Mouse (Mus musculus) left cerebral cortex, postnatal 10 days (tissue): ENCODE measurements around the gene Myo1d. TPM values are rescaled to one million over a fixed set of nuclear protein-coding genes. Genes with fewer than 3 reads are reported as not detected.

ENCODE experiments used
- DNase-seq, 2 experiments: peaks; one replicate each; pipeline ENCODE4 v3.0.0; 2021 to 2022; ENCODE audit warnings: low spot score in 2 of 2, mixed read lengths in 1 of 2; ENCODE audit errors: extremely low spot score in 1 of 2
- intact Hi-C: fragments of 180-260 bp; cut with DNase I; formaldehyde crosslinking; loops from one replicate; pipeline ENCODE4 v1.15.1; 2025
- total RNA-seq, 2 experiments: library from RNA; stranded (reverse); gene quantifications; 2 replicates each; pipeline ENCODE4 v1.2.3; 2021

Gene Myo1d
- total RNA-seq, 2 experiments from 2014 or later = 3.1 TPM

GRCm38 (mm10) chr11:80785672-80786071, 5.8 kb upstream of the Myo1d start:
- no peak for DNase-seq
- intact Hi-C loops = no loop called here

GRCm38 (mm10) chr11:80784294-80784743, 4.5 kb upstream of the Myo1d start:
- no peak for DNase-seq
- intact Hi-C loops = no loop called here

GRCm38 (mm10) chr11:80783460-80783859, 3.6 kb upstream of the Myo1d start:
- intact Hi-C loops = no loop called here
- DNase-seq = no peak

GRCm38 (mm10) chr11:80781535-80781934, 1.7 kb upstream of the Myo1d start:
- no peak for DNase-seq
- intact Hi-C loops = no loop called here

- no peak for DNase-seq
- intact Hi-C loops = no loop called here
These were observed 804 bp downstream of the Myo1d start for GRCm38 (mm10) chr11:80778916-80779526.

- intact Hi-C loops = no loop called here
- DNase-seq = no peak
These were observed 1.7 kb downstream of the Myo1d start for GRCm38 (mm10) chr11:80778157-80778556.

- intact Hi-C loops = no loop called here
- DNase-seq = no peak
These were observed 2.1 kb downstream of the Myo1d start for GRCm38 (mm10) chr11:80777708-80778107.

GRCm38 (mm10) chr11:80775535-80775934, 4.3 kb downstream of the Myo1d start:
- intact Hi-C loops = no loop called here
- no peak for DNase-seq

- DNase-seq = no peak
- intact Hi-C loops = no loop called here
These were observed 7.1 kb downstream of the Myo1d start for GRCm38 (mm10) chr11:80772595-80773210.

- DNase-seq = no peak
- intact Hi-C loops = no loop called here
These were observed 8.1 kb downstream of the Myo1d start for GRCm38 (mm10) chr11:80771596-80772250.

GRCm38 (mm10) chr11:80771186-80771585, 8.6 kb downstream of the Myo1d start:
- intact Hi-C loops = no loop called here

GRCm38 (mm10) chr11:80767320-80767617, 12.6 kb downstream of the Myo1d start:
- no peak for DNase-seq
- intact Hi-C loops = no loop called here

More at GRCm38 (mm10) chr11:80771186-80771585, 8.6 kb downstream of the Myo1d start:
- no peak for DNase-seq

GRCm38 (mm10) chr11:80766472-80767319, 13.1 kb downstream of the Myo1d start:
- intact Hi-C loops = no loop called here
- no peak for DNase-seq

- no peak for DNase-seq
- intact Hi-C loops = no loop called here
These were observed 13.8 kb downstream of the Myo1d start for GRCm38 (mm10) chr11:80766068-80766467.

- intact Hi-C loops = no loop called here
- DNase-seq = no peak
These were observed 17.8 kb downstream of the Myo1d start for GRCm38 (mm10) chr11:80762066-80762465.

- no peak for DNase-seq
- intact Hi-C loops = no loop called here
These were observed 18.4 kb downstream of the Myo1d start for GRCm38 (mm10) chr11:80761285-80761974.

GRCm38 (mm10) chr11:80759023-80759422, 20.8 kb downstream of the Myo1d start:
- intact Hi-C loops = no loop called here

GRCm38 (mm10) chr11:80754201-80754600, 25.6 kb downstream of the Myo1d start:
- no peak for DNase-seq
- intact Hi-C loops = no loop called here

More at GRCm38 (mm10) chr11:80759023-80759422, 20.8 kb downstream of the Myo1d start:
- no peak for DNase-seq

- intact Hi-C loops = no loop called here
- DNase-seq = no peak
These were observed 28.7 kb downstream of the Myo1d start for GRCm38 (mm10) chr11:80751168-80751567.
